Mouse (Mus musculus) mouse trophoblast stem cell (cell line): ENCODE data around the gene Adam3.

Source experiments
- in situ Hi-C, 2 experiments: fragments of 300-500 bp; cut with MseI, MboI; formaldehyde crosslinking; loops; 2 replicates in 1 of 2; 3 replicates in 1 of 2; pipeline ENCODE4 v1.15.1; 2025

Gene Adam3

DNA sequence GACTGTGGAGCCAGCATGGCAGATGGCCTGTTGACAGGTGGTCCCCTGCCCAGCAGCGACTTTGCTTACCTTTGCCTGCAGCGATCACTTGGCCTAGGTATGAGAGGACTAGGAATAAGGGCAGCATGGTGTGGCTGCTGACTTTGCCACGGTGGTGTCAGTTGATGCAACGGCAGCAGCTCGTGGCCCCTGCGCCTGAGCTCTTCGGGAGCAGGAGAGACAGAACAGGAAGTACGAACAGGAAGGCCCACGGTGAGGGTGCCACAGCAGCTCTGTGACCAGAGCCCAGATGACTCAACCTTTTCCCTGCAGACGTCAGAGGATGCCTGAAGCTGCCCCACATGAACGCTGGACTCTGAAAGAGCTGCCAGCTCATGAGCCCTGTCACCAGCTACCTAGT, at the start of gene Adam3:
TSS of gene Adam3 (minus strand) at position 223 of the 400 bp plus-strand sequence.
- in situ Hi-C loops = no loop called here

- in situ Hi-C loops = no loop called here
Observed at GRCm38 (mm10) chr8:24724886-24725626, 596 bp downstream of the Adam3 start.
